Mouse (Mus musculus): ENCODE results near the gene Gm20388. TPM values are rescaled to one million over a fixed set of nuclear protein-coding genes. Genes with fewer than 3 reads are reported as not detected.
A peak's percentile ranks its signal among the peaks of the same experiment; 100 is the strongest.

Gm20388 gene
- total RNA-seq, 2 experiments from 2014 or later = 1.3 to 8.5 TPM

DNA sequence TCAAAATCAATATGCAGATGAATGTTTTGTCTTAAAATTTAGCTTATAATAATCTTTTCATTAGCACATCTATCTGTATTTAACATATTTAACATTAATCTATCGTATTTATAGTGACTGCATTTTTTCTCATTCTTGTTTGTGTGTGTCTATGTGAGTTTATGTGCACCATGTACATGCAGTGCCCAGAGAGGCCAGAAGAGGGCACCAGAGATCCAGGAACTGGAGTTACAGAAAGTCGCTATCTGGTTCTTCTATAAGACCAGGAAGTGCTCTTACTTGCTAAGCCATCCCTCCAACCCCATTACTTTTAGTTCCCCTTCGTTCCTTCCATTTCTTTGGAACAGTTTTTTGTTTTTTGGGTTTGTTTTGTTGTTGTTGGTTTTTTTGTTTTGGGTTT is 2213.7 kb downstream of the Gm20388 start:
- DNase-seq (ENCODE audit: low spot score in 2 of 2) = no peak

DNA sequence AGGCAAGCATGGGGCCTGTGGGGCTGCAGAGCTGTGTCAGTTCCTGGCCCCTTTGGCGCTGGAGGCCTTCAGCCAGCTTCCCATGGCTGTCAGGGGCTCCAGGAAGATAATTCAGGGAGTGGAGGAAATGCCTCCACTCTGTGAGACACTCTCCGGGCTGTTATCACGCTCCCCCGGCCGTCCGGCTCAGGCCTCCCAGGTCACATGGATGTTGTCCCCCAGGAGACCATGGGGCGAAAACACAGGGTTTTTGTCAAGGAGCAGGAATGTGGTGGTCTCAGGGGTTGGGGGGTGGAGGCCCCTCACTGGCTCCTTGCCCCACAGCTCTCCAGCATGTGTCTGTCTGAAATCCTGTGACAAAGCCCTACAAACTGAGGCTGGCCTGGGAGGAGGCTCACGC is 2216.0 kb downstream of the Gm20388 start:
- no peak for DNase-seq (ENCODE audit: low spot score in 2 of 2)

DNA sequence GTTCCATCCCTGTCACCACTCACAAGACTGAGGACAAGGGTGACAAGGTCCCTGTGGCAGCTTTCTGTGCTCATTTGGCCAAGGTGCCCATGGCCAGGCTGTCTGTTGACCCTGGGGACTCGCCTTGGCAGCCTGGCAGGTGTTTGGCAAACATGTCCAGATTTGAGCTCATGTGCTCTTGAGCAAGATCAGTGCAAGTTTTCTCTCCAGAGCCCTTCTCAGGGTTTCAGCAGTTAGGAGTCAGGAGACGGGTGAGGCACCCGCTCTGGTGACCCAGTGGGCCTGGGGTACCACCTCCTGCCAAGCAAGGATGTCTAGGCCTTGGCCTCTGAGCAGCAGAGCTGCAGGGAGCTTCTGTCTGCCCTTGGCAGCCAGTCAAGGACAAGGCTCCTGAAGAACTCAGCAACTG is 2223.5 kb downstream of the Gm20388 start:
- DNase-seq (ENCODE audit: low spot score in 2 of 2) = peak; percentile 20 to 47

DNA sequence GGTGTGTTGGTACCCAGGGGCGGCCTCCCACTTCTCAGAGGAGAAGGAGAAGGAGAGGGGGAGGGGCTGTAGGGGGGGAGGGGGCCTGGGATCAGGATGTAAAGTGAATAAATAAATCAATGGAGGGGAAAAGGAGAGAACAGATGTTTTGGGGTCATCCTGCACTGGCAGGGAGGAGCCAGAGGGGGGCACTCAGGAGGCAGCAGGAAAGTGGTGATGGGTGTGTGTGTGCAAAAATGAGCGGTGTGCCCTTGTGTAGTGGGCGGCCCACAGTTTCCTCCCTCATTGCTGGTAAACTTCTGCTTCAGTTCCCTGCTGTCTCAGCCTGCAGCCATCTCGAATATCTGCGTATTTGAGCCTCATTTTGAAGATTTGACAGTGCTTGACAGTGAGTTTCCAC is 2224.9 kb downstream of the Gm20388 start:
- no peak for DNase-seq (ENCODE audit: low spot score in 2 of 2)

DNA sequence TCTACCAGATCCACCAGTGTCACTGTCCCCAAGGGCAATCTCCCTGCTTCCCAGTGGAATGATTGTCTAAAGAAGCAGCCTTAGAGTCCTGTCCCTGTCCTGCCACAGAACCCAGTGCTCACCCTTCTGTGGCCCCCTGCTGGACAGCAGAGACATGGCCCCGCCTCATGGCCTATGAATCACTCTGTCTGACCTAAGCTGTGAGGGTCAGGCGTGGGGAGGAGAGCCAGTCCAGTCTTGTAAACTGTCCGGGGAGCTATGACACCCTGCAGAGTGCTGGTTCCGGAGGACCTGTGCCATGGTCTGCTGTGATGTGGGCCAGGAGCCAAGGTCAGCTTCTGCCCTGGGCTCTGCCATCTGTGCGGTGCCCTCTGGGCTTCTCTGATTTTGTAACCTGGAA is 2229.1 kb downstream of the Gm20388 start:
- peak; percentile 79 to 86 for DNase-seq (ENCODE audit: low spot score in 2 of 2)

DNA sequence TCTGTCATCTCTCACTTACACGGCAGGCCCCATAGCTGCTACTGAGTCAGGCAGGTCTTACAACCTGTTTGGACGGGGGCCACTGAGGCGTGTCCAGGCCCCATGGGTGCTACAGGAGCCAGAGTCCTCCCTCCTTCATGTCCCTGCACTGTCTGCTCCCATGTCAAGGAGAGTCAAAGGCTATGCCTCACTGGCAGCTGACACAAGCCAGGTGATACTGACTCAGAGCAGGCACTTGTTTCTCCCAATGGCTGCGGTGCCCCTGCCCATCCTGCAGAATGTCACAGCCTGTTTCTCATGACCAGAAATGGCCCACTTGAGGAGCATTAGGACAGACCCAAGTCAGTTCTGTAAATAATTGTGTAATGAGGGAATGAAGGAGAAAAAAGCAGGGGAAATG is 2229.8 kb downstream of the Gm20388 start:
- no peak for DNase-seq (ENCODE audit: low spot score in 2 of 2)

DNA sequence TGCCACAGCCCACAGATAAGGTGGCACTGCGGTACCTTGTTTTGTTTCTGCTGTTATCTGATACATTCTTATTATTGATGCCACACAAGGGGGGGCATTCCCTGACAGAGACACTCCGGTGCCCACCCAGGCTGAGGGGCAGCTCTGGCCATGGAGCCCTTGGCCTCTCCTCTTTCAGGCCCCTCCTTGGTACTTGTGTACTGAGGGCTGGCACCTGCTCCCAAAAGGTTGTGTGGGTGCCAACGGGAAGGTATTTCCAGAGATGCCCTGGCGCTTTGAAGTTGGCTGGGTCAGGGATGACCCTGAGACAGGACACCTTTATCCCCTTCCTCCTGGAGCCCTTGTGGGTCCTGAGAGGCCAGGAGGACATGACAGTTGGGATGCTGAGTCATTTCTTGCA is 2231.8 kb downstream of the Gm20388 start:
- DNase-seq (ENCODE audit: low spot score in 2 of 2) = no peak

DNA sequence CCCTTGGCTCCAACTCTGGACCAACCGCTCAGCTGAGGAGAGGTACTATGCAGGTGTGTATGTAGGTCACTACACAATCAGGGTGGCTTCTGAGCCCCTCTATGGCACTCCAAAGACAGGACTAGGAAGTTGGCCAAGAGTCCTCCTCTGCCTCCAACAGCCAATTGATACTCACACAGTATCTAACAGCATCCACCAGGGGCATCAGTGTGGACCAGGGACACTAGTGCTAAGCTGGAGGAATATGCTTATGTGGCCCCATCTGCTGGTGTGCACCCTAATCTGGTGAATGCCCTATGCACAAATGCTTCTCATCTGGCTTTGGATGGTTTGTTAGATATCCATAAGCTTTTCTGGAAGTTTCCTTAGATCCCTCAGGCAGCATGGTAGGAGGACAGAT is 2232.6 kb downstream of the Gm20388 start:
- DNase-seq (ENCODE audit: low spot score in 2 of 2) = no peak

DNA sequence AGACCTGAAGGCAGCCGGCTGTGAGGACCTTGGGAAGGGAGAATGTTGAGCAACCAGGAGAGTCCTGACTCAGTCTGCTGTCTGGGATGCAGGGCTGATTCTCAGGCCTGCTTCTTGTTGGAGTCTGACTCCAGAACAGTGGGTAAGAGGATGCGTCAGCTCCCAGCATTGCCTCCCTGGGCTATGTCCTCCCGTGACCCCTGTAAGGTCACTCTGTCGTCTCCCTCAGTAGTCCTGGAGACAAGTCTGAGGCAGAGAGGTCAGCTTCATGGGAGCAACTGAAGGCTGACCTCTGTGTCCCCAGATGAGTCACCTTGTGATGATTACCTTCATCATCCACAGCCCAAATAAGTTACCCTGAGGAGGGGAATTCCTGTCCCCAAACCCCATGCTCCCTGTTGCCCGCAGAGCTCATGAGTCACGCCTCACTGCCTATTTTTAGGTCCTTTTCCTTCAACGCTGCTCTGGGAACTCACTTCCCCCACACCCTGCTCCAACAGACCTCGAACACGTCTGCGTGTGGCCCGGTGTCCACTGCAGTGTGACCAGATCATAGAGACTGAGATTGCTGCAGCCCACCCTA is 2234.2 kb downstream of the Gm20388 start:
- DNase-seq (ENCODE audit: low spot score in 2 of 2) = peak; percentile 32 to 48

DNA sequence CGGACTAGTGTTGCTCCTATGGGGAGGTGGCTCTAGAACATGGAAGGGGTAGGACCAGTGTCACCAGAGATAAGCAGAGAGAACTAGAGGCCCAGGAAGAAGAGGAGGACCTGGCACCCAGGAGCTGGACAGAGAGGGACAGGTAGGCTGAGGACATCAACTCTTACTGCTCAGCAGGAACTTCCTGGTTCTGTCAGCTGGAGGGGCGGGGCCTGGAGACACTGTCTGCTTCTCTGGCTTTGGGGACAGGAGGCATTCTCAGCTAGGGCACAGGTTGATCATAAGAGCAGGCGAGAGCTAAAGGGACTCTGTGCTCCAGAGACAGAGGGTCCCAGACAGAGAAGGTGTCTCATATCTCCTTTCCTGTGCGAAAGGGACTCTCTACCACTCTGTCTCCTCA is 2238.4 kb downstream of the Gm20388 start:
- DNase-seq (ENCODE audit: low spot score in 2 of 2) = no peak

DNA sequence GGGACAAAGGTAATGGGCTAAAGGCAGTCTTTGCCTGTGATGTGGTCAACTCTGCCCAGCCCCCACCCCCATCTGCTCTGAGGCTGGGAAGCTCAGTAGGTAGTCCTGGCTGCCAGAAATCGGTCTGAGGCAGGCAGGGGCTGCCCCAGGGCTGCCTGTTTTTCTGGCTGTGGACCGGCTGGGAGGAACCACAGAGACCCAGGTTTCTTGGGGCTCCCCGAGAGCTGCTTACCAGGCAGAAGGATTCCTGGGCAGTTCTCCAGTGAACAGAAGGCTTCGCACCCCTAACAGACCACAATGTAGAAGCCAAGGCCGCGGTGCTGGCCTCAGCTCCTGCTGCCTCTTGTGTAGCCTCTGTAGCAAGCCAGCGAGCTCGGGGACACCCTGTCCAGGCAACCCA is 2239.0 kb downstream of the Gm20388 start:
- no peak for DNase-seq (ENCODE audit: low spot score in 2 of 2)

DNA sequence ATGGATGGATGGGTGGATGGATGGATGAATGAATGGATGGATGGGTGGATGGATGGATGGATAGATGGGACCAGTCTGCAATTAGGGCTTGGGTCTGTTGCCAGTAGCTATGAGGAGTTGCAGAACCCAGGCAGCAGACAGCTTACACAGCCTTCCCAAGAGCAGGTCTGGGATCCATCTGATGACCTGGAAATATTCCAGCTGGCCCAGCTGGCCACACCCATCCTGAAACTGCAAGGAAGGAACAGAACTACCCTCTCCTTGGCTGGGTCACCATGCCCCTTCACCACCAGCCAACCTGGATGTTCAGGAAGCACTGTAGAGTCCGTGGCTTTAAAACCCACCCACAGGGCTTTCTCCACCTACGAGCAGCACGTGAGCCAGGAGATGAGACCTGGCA is 2240.9 kb downstream of the Gm20388 start:
- no peak for DNase-seq (ENCODE audit: low spot score in 2 of 2)

DNA sequence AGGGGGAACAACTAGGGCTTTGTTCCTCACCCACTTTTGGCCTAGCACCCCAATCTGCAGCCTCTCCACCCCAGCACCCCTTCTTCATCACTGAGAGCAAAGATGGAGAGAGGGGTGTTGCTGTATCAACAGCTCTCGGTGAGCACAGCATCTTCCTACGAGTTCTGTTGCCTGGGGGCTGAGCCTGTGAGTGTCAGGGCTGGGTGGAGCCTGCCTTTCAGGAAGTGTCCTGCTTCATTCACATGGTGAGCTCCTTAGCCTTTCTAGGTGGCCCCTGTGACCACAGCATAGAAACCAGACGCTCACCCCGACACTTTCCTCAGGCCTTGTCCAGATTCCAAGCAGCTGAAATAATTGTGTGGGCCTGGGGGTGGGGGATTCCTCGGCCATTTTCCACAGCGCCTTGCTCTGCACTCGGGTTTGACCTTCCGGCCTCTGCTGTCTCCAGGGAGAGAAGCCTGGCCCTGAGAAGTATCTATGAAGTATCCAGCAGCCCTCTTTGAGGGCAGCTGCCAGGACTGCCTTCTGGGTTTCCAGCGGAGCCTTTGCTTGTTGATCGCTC is 2244.5 kb downstream of the Gm20388 start:
- no peak for DNase-seq (ENCODE audit: low spot score in 2 of 2)

DNA sequence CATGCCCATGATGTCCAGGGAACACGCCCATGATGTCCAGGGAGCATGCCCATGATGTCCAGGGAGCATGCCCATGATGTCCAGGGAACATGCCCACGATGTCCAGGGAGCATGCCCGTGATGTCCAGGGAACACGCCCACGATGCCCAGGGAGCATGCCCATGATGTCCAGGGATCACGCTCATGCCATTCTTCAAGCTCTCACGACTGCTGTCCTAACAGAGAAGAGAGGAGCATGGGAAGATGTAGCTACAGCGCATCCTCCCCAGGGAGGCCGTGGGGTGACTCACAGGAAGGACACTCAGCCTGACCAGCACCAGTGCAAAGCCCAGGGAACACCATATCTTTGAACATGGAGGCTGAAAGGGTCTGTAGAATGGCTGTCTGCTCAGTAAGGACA is 2245.3 kb downstream of the Gm20388 start:
- no peak for DNase-seq (ENCODE audit: low spot score in 2 of 2)

DNA sequence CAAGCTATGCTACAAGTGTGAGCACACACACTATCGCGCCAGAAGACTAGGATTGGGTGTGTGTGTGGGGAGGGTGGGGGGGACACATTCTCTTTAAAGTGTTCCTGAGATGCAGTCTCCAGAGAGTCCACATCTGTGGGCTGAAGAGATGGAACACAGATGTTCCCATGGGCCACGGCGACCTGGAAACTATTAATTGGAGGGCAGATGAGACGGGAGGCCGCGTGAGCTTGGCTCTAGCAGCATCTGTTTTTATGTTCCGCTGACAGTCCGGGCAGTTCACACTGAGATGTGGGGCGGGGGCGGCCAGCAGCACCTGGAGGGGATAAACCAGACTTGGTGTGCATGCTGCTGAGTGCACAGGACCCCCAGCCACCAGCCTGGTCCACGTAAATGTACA is 2247.0 kb downstream of the Gm20388 start:
- DNase-seq (ENCODE audit: low spot score in 2 of 2) = no peak

DNA sequence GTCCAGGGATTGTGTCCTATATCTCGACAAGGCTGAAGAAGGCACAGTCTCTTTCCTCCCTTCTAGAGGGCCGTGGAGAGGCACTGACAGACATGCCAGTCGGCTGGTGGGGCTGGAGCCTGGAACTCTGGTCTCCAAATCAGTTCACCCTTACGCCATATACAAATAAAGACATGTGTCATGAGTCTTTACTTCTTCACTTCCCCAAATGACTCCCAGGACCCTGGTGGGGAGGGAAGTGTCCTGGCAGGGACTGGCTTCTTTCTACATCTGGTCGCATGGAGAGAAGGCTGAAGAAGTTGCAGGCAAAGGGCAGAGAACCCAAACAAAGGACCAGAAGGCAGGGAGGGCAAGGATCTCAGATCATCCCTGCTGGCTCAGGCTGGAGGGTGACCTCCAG is 2249.5 kb downstream of the Gm20388 start:
- DNase-seq (ENCODE audit: low spot score in 2 of 2) = no peak

DNA sequence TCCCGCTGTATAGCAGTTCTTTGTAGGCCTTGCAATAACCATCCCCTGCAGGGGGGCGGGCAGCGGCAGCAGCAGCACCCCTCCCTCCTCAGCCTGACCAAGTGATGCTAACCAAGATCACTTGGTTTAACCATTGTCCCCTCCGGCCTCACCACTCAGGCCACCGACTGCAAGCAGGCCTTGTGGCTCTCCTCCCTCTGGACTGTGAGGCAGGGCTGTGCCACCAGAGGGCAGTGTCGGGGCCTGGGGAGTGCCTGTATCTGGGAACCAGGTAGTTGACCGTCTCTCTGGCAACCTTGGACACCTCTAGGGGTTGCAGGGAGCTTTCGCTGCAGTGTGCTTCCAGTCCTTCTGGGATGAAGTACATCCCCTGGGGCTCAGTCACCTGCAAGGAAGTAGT is 2252.4 kb downstream of the Gm20388 start:
- DNase-seq (ENCODE audit: low spot score in 2 of 2) = peak; percentile 85 to 90

DNA sequence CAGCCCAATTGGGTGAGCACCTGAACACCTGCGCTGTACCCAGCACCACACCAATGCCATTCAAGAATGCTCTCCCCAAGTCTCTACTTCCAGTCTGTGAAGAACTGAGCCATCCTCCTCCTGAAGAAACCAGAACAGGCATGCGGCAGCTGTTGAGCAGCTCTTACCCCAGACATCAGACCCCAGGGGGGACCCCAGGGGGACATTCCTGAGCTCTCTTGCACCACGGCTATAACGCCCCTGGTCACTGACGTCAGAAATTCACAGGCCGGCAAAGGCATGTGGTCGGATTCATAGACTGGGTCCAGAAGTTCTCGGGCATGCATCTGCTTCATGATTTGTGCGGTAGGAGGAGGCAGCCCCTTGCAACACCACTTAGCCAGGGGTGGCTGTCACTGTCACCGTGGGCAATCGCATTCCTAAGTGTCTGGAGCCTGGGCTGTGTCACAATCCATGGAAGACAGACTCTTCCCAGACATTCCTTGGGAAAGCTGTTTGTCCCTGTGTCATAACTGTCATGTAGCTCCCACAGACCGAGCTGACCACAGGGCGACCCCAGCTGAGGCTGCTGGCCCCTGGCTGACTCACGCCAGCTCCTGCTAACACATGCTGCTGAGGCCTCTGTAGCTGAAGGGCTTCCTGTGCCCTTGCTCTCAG is 2256.7 kb downstream of the Gm20388 start:
- DNase-seq (ENCODE audit: low spot score in 2 of 2) = no peak

DNA sequence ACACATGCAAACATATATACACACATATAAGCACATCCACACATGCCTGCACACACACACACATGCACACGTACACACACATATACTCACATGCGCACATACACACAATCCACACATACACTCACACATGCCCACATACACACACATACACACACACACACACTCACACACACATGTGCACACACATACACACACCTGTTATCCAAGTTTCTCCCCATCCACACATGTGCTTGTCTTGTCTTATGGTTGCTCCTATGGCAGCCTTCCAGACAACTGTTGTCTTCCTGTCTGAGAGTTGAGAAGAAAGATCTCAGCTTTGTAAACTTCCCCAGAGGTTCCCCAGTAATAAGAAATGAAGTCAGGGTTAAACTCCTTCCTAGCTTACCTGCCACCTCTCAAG is 2258.8 kb downstream of the Gm20388 start:
- DNase-seq (ENCODE audit: low spot score in 2 of 2) = no peak

DNA sequence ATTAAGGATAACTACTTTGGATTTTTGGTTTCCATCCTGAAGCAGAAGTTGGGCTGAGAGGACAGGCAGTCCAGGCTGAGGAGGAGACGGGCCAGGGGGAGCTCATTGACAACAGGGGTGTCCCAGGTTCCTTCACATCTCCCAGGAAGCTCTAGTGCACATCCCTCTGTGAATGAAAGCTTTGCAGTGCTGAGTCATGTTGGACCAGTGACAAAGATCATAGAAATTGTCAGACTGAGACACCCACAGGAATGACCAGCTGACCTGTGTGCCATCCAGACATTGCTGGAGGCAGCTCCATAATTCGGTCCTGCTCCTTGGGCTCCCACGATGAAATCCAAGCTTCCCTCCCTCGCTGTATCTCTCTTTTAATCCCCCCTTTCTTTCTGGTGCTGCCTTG is 2261.2 kb downstream of the Gm20388 start:
- no peak for DNase-seq (ENCODE audit: low spot score in 2 of 2)

DNA sequence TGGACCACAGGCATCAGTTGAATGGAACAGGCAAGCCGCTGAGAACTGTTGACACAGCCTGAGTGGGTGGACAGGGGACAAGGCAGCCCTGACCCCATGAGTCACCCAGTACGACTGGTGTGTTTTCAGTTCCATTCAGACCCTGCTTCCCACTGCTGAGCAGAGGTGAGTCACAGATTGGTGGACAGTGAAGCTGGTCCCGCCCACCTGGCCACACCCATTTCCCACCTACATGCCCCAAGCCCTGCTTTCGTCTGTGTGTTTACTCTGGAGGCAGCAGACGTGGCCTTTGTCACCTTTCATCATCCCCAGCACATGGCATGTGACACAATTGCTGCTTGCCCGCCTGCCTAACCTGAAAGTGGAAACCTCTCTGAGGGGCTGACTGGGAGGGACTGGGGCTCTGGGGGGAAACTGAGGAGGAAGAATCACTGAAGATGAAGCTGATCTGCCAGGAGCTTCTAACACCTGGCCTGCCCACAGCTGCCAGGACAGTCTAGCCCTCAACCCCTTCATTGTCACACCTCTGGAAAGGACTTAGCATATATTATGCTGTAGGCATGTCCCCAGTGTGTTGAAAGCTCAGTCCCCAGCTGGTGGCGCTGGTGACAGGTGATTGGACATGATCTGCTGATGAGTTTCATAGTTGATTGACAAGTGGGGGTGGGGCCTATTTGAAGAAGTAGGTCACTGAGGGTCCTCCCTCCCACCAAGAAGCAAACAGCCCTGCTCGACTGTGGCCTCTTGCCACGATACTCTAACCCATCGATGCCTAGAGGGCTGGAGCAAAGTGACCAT is 2263.7 kb downstream of the Gm20388 start:
- DNase-seq (ENCODE audit: low spot score in 2 of 2) = peak in 1 of 2 experiments; percentile 45

DNA sequence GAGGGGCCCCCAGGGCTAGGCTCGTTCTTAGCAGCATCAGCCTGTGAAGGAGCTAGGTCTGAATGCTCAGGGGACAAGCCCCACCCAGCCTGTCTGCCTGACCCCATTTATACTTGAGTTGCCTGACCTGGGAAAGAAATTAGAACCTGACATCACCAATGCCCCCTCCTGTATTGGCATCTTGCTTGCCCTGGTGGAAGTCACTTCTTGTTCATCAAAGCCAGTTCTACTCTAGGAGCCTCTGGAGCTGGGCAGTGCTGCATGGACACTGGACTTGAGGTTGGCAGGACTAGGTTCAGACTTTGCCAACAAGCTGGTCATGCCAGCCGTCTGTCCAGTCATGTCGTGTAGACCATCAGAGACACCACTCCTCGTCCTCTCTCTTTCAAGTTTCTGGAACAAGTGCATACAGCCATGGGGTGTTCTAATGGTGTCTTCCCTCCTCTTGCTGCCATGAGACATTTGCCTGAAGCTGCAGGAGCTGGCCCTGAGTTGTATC is 2267.8 kb downstream of the Gm20388 start:
- DNase-seq (ENCODE audit: low spot score in 2 of 2) = no peak

All from adrenal gland, adult 18-20 months (tissue).